Mouse (Mus musculus) stomach, embryonic 16.5 days (tissue): ENCODE measurements around the gene Rhoj. TPM values are rescaled to one million over a fixed set of nuclear protein-coding genes. Genes with fewer than 3 reads are reported as not detected.
"Not testable (repeated sequence)": the region's sequence is repeated elsewhere in the genome, so short reads cannot be mapped to it uniquely, and the experiment has no call there.

Experiments
- ATAC-seq: fragments of 200-750 bp; cut with Nextera tagmentation; 2 replicates; pipeline ENCODE4 v1.8.0; 2017; ENCODE audit warnings: moderate number of reproducible peaks, moderate TSS enrichment; ENCODE audit not compliant: insufficient read depth, low FRiP score
- H3K27ac ChIP-seq: fragments of 300-500 bp; sonication (generic); 2 replicates; pipeline ENCODE4 v1.5.1; 2014; ENCODE audit warnings: low read length
- H3K27me3 ChIP-seq: fragments of 300-500 bp; sonication (generic); 2 replicates; pipeline ENCODE4 v1.6.1; 2014; ENCODE audit warnings: low read length, control low read depth, mixed read lengths; ENCODE audit not compliant: control insufficient read depth, insufficient read depth
- H3K36me3 ChIP-seq: fragments of 300-500 bp; sonication (generic); 2 replicates; pipeline ENCODE4 v1.6.1; 2014; ENCODE audit warnings: low read length; ENCODE audit not compliant: control insufficient read depth, insufficient read depth
- H3K4me1 ChIP-seq: fragments of 300-500 bp; sonication (generic); 2 replicates; pipeline ENCODE4 v1.6.1; 2014; ENCODE audit warnings: low read length, control low read depth, mixed read lengths; ENCODE audit not compliant: control insufficient read depth, insufficient read depth
- H3K4me2 ChIP-seq: fragments of 300-500 bp; sonication (generic); 2 replicates; pipeline ENCODE4 v1.6.1; 2014; ENCODE audit warnings: low read depth, low read length, mixed read lengths
- H3K4me3 ChIP-seq: fragments of 300-500 bp; sonication (generic); replicated peaks from 2 replicates; pipeline ENCODE4 v1.5.1; 2014; ENCODE audit warnings: mild to moderate bottlenecking, low read length
- H3K9ac ChIP-seq: fragments of 300-500 bp; sonication (generic); 2 replicates; pipeline ENCODE4 v1.6.1; 2014; ENCODE audit warnings: low read length
- H3K9me3 ChIP-seq: fragments of 300-500 bp; sonication (generic); replicated peaks from 2 replicates; pipeline ENCODE4 v1.6.1; 2016; ENCODE audit warnings: low read length, control low read depth; ENCODE audit not compliant: control insufficient read depth
- WGBS: fragments of 180-500 bp; shearing (Covaris S2); extraction: QIAGEN DNeasy Blood & Tissue Kit; methylation state at CpG from one replicate; pipeline ENCODE4 v1.1.7; 2014; 5-methylcytosine and 5-hydroxymethylcytosine counted together
- polyA plus RNA-seq: library from polyadenylated mRNA; unstranded; fragments of >200 nt; fragmentation: Nextera tagmentation; extraction: Ambion mirVana; gene quantifications from 2 replicates; pipeline ENCODE4 v1.2.1, GENCODE M21; 2015

Gene Rhoj
- polyA plus RNA-seq, 1 experiment from 2014 or later, result 72.7 TPM

DNA sequence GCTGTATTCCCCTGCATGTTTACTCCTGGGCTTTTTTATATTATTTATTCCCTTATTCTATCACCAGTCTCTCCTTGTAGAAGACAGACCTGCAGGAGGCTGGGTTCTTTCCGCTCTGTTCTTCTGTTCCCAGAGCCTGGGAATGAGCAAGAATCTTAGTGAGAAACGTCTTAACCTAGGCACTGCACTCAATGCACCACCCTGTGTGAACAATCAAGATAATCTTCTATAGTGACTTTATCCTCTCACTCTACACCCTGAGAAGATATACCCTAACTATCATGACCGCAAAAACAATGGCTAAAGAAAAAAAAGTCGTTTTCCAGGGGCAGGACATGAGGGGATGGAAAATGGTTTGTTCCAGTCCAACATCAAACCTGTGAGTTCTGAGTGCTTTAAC, 13.1 kb downstream of the Rhoj start:
- ATAC-seq, result no peak
- Histone ChIP-seq H3K9me3 (0 out of 2 replicates have a peak, but pooled peaks cover 7% of the 10 kb centered on the region), H3K36me3 (peaks cover 5% of the 10 kb centered on the region), H3K4me2 (no peak overlapping the region), H3K4me1 (0 out of 2 replicates have a peak, but pooled peaks cover 3% of the 10 kb centered on the region), H3K27me3 (no peaks in the 10 kb centered on the region), H3K4me3 (no peak overlapping the region), H3K27ac (no peak overlapping the region), H3K9ac (no peak overlapping the region)
- 72% methylated on average over 4 of the region's 4 CpGs for WGBS

DNA sequence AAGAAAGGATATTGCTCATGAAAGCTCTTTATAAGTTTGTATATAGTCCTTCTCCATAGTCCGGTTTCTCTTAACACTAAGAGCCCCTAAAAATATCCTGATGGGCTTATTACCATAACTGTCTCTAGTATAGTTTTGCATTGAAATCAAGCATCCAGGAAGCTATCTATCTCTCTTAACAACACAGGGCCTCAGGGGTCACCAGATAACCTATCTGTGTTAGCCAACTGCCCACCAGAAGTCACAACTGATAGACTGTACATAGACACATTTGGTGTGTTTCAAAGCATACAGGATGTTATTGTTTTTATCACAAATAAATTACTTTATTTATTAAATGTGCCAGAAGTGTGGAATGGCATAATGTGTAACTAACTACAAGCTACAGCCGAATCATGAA, 21.1 kb downstream of the Rhoj start:
- WGBS, result 78% methylated on average over 2 of the region's 2 CpGs
- no peaks in the 10 kb centered on the region for H3K27me3 ChIP-seq
- H3K36me3 ChIP-seq, result no peaks in the 10 kb centered on the region
- no peaks in the 10 kb centered on the region for H3K4me1 ChIP-seq
- no peaks in the 10 kb centered on the region for H3K9me3 ChIP-seq
- ATAC-seq, result no peak
- no peak overlapping the region for H3K9ac ChIP-seq
- H3K4me3 ChIP-seq, result no peak overlapping the region
- H3K27ac ChIP-seq, result no peak overlapping the region
- no peak overlapping the region for H3K4me2 ChIP-seq

DNA sequence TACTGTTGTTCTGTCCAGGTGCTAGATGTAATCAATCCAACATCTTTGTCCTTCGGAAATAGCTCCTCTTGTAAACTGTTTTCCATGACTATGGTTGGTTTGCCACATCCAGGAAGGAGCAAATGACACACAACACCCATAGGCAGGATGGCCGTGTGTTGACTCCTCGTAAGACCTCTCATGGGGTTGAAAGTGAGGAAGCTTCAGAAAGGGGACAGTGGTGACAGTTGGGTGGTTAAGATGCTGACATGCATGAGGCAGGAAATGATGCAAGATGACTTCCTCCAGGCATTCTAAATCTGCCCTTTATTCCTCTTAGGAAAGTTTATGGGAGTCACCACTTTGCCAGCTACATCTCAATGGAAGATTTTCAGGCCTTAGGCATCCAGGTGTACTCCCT, 31.8 kb downstream of the Rhoj start:
- Histone ChIP-seq H3K9ac (no peak overlapping the region), H3K9me3 (no peaks in the 10 kb centered on the region), H3K4me2 (no peak overlapping the region), H3K36me3 (no peaks in the 10 kb centered on the region), H3K27ac (no peak overlapping the region), H3K4me3 (no peak overlapping the region), H3K4me1 (0 out of 2 replicates have a peak, but pooled peaks cover 2% of the 10 kb centered on the region), H3K27me3 (no peaks in the 10 kb centered on the region)
- 82% methylated on average over 3 of the region's 3 CpGs for WGBS
- ATAC-seq, result no peak

DNA sequence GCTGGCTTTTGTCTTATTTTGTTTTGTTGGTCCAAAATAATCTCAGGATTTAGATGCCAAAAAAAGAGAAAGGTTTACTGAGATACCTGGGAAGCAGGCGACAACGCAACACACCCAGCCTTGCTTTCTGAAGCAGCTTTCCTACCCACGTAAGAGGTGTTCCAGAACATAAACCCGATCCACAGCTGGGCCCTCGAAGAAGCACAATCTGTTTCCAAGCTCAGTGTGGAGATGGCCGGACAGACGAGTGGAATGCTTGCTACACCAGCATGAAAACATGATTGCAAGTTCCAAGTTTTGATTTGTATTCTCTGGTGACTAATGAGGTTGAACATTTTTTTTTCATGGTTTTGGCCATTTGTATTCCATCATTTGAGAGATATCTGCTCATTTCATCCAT, 32.2 kb downstream of the Rhoj start:
- H3K4me3 ChIP-seq, result no peak overlapping the region
- no peak for ATAC-seq
- no peaks in the 10 kb centered on the region for H3K36me3 ChIP-seq
- H3K9ac ChIP-seq, result no peak overlapping the region
- no peak overlapping the region for H3K4me2 ChIP-seq
- no peaks in the 10 kb centered on the region for H3K9me3 ChIP-seq
- H3K4me1 ChIP-seq, result 0 out of 2 replicates have a peak, but pooled peaks cover 2% of the 10 kb centered on the region
- no peaks in the 10 kb centered on the region for H3K27me3 ChIP-seq
- WGBS, result 92% methylated on average over 7 of the region's 7 CpGs
- no peak overlapping the region for H3K27ac ChIP-seq

DNA sequence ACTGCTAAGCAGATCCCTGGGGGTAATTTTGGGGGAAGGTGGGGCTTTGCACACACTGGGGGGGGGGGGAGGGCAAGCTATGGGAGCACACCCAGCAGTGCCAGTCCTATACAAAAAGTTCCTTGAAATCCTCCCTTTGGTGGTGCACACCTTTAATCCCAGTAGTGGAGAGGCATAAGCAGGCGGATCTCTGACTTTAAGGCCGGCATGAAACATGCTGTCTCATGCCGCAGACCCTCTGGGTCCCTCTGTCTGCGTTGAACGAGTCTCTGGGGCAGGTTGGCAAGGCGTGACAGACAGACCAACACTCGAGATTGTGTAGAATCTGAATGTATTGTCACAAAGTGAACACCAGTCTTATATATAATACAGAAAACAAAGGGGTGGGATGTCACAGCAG, 40.4 kb downstream of the Rhoj start:
- H3K4me2 ChIP-seq, result no peak overlapping the region
- no peaks in the 10 kb centered on the region for H3K27me3 ChIP-seq
- no peaks in the 10 kb centered on the region for H3K9me3 ChIP-seq
- 68% methylated on average over 7 of the region's 7 CpGs for WGBS
- H3K27ac ChIP-seq, result no peak overlapping the region
- H3K4me3 ChIP-seq, result no peak overlapping the region
- peaks cover 13% of the 10 kb centered on the region for H3K4me1 ChIP-seq
- H3K36me3 ChIP-seq, result no peaks in the 10 kb centered on the region
- no peak for ATAC-seq
- H3K9ac ChIP-seq, result no peak overlapping the region

DNA sequence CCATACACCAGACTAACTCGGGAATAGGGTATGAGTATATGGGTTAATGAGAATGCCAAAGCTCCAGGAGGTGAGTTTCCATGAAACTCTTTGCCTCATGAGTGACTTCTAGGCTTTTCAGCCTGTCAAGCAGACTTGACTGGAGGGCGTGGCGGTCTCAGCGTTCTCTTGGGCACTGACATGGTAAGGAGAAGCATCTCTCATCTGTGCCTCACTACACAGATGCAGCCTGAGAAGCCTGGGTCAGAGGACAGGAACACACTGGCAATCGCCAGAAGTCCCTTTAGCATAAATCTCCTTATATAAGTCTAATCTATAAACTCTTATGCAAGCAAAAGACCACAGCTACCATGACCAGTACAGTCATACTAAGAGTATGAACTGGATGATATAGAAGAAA, 41.4 kb downstream of the Rhoj start:
- H3K27ac ChIP-seq, H3K9me3 ChIP-seq, ATAC-seq, H3K9ac ChIP-seq, H3K4me2 ChIP-seq, H3K27me3 ChIP-seq, H3K4me3 ChIP-seq, H3K36me3 ChIP-seq: not testable (repeated sequence)
- WGBS, result 82% methylated on average over 5 of the region's 5 CpGs
- peaks cover 15% of the 10 kb centered on the region for H3K4me1 ChIP-seq

DNA sequence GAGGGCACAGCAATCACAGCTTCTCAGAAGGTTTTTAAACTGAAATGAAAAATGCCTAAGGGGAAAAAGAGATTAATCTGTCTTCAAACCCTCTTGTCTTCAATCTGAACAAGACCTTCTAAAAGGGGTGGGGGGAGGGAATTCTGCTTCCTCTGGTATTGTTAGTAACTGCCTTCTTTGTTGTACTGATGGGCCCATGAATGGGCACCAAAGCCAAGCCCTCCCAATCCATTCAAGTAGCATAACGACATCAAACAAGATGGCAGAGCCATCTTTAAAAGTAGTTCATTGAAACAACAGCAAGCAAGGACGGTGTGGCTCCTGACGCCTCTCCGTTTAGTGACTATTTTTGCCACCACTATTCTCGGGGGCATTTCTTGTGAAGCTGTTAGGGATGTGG, 42.6 kb downstream of the Rhoj start:
- ATAC-seq, result no peak
- Histone ChIP-seq H3K4me3 (no peak overlapping the region), H3K36me3 (no peaks in the 10 kb centered on the region), H3K27me3 (no peaks in the 10 kb centered on the region), H3K27ac (no peak overlapping the region), H3K9ac (no peak overlapping the region), H3K9me3 (no peaks in the 10 kb centered on the region), H3K4me2 (no peak overlapping the region), H3K4me1 (peaks cover 15% of the 10 kb centered on the region)
- 87% methylated on average over 5 of the region's 5 CpGs for WGBS

DNA sequence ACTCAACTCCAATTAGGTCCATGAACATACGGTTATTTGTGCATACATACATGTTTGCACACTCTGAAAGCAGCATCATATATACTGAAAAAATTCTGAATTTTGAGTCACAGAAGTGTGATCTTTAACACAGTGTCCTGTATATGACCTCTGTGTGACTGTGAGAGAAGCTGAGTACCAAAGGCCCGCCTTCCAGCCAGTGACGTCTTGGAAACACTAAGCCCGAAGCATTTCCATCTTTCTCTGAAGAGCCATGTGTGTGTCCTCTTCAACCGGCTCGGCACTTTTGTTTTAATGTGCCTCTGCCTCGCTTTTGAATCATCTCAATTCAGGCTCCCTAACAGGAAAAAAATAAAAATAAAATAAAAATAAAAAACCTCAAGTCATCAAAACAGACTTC, 43.7 kb downstream of the Rhoj start:
- Histone ChIP-seq H3K4me2 (peak overlapping the region; percentile 19; the same call in 1 of the 2 replicates), H3K4me1 (peaks cover 15% of the 10 kb centered on the region), H3K9ac (no peak overlapping the region), H3K27ac (peak overlapping the region; percentile 72), H3K36me3 (no peaks in the 10 kb centered on the region), H3K9me3 (no peaks in the 10 kb centered on the region), H3K4me3 (no peak overlapping the region), H3K27me3 (no peaks in the 10 kb centered on the region)
- ATAC-seq, result peak; percentile 75
- WGBS, result 44% methylated on average over 7 of the region's 7 CpGs

DNA sequence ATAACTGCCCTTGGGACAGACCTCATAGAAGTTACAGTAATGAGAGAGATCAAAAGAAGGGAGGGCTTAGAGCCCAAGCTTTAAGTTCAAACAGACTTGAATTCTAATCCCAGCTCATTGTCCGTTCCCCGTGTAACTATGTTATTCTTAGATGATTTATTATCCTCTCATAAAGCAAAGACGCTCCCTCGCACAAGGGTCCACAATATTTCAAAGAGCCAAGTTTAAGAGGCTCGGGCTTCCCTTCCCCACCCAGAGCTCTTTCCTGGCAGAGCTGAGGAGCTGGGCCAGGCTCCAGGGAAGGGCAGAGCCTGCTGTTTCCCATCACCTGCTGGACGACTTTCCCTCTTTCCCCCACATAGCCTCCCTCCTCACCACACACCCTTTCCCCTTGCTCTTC, 44.3 kb downstream of the Rhoj start:
- H3K27ac ChIP-seq, result peak overlapping the region; percentile 81
- no peak overlapping the region; the same call in 1 of the 2 replicates for H3K4me3 ChIP-seq
- no peaks in the 10 kb centered on the region for H3K36me3 ChIP-seq
- no peaks in the 10 kb centered on the region for H3K9me3 ChIP-seq
- no peaks in the 10 kb centered on the region for H3K27me3 ChIP-seq
- WGBS, result 12% methylated on average over 6 of the region's 6 CpGs
- H3K4me1 ChIP-seq, result peaks cover 15% of the 10 kb centered on the region
- H3K9ac ChIP-seq, result no peak overlapping the region
- H3K4me2 ChIP-seq, result peak overlapping the region; percentile 34
- ATAC-seq, result peak; percentile 88

DNA sequence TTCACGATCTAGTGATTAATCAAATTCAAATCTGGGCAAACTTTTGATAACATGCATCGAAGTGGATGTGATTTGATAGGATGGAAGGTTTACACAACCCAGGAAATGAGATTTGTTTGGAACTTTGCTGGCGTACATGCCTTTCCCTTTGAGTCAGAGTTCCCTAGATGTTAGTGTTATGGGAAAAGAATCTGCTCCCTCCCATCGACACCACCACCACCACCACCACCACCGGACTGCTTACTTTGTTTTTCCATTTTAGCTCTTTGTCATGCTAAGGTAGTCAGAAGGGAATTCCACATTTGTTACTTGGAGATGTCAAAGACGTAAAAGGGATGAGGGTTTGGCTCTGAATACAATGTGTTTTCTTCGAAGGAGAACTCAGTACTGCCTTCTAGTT, 46.2 kb downstream of the Rhoj start:
- WGBS, result 48% methylated on average over 7 of the region's 7 CpGs
- Histone ChIP-seq H3K9ac (no peak overlapping the region), H3K27ac (peak overlapping the region; percentile 40; the same call in 1 of the 2 replicates), H3K4me2 (no peak overlapping the region), H3K27me3 (no peaks in the 10 kb centered on the region), H3K36me3 (no peaks in the 10 kb centered on the region), H3K9me3 (no peaks in the 10 kb centered on the region), H3K4me3 (no peak overlapping the region), H3K4me1 (peaks cover 16% of the 10 kb centered on the region)
- ATAC-seq, result no peak
